Mouse (Mus musculus) layer of hippocampus, adult 9-11 months (tissue): Measurements from ENCODE around the gene Lbhd2.

Source experiments
- DNase-seq: peaks from one replicate; pipeline ENCODE4 v3.0.0; 2022

Gene Lbhd2

GRCm38 (mm10) chr12:111406622-111407021, at the start of gene Lbhd2:
Gene Lbhd2 (plus strand): TSS chr12:111406809.
- no peak for DNase-seq

- no peak for DNase-seq
Observed at GRCm38 (mm10) chr12:111360671-111361070, 45.9 kb upstream of the Lbhd2 start.

- DNase-seq = no peak
Observed at GRCm38 (mm10) chr12:111361319-111362098, 45.1 kb upstream of the Lbhd2 start.

- DNase-seq = no peak
Observed at GRCm38 (mm10) chr12:111364234-111364633, 42.4 kb upstream of the Lbhd2 start.

- DNase-seq = no peak
Observed at GRCm38 (mm10) chr12:111367065-111367464, 39.5 kb upstream of the Lbhd2 start.

- no peak for DNase-seq
Observed at GRCm38 (mm10) chr12:111370249-111370648, 36.4 kb upstream of the Lbhd2 start.

- no peak for DNase-seq
Observed at GRCm38 (mm10) chr12:111371905-111372304, 34.7 kb upstream of the Lbhd2 start.

- no peak for DNase-seq
Observed at GRCm38 (mm10) chr12:111373411-111373810, 33.2 kb upstream of the Lbhd2 start.

GRCm38 (mm10) chr12:111374727-111375126, 31.9 kb upstream of the Lbhd2 start:
- DNase-seq = no peak

GRCm38 (mm10) chr12:111375559-111375958, 31.1 kb upstream of the Lbhd2 start:
- no peak for DNase-seq

GRCm38 (mm10) chr12:111376053-111376452, 30.6 kb upstream of the Lbhd2 start:
- no peak for DNase-seq

- no peak for DNase-seq
Observed at GRCm38 (mm10) chr12:111376826-111377331, 29.7 kb upstream of the Lbhd2 start.

- DNase-seq = peak; percentile 94
Observed at GRCm38 (mm10) chr12:111377376-111377973, 29.1 kb upstream of the Lbhd2 start, which contains the start of gene Cdc42bpb. Gene Cdc42bpb (minus strand): TSS chr12:111377718.

GRCm38 (mm10) chr12:111377986-111378490, 28.6 kb upstream of the Lbhd2 start:
- DNase-seq = no peak

- no peak for DNase-seq
Observed at GRCm38 (mm10) chr12:111378812-111379211, 27.8 kb upstream of the Lbhd2 start.

- no peak for DNase-seq
Observed at GRCm38 (mm10) chr12:111385883-111386641, 20.5 kb upstream of the Lbhd2 start.

GRCm38 (mm10) chr12:111386642-111387120, 19.9 kb upstream of the Lbhd2 start:
- DNase-seq = no peak

- DNase-seq = no peak
Observed at GRCm38 (mm10) chr12:111387146-111387545, 19.5 kb upstream of the Lbhd2 start.

GRCm38 (mm10) chr12:111394008-111394407, 12.6 kb upstream of the Lbhd2 start:
- DNase-seq = no peak

GRCm38 (mm10) chr12:111396997-111397396, 9.6 kb upstream of the Lbhd2 start:
- no peak for DNase-seq

GRCm38 (mm10) chr12:111401454-111402184, 5.0 kb upstream of the Lbhd2 start:
- DNase-seq = peak; percentile 60

GRCm38 (mm10) chr12:111404880-111405279, 1.7 kb upstream of the Lbhd2 start:
- DNase-seq = no peak
